Mouse (Mus musculus) macrophage (primary cell): ENCODE measurements at regions not wholly inside any gene's neighbourhood (a gene's known extent, or its start where the extent isn't known, plus 50 kb on each side); places are given as distances from the start of the nearest gene placed in this dataset.
A peak's percentile ranks its signal among the peaks of the same experiment; 100 is the strongest.

Source experiments
- H3K27ac ChIP-seq: fragments of 350-480 bp; formaldehyde crosslinking; 2 replicates; pipeline ENCODE4 v1.9.0; 2021
- H3K36me3 ChIP-seq: fragments of 350-480 bp; formaldehyde crosslinking; 2 replicates; pipeline ENCODE4 v1.9.0; 2021; ENCODE audit errors: inconsistent target
- H3K4me3 ChIP-seq: fragments of 350-480 bp; formaldehyde crosslinking; 2 replicates; pipeline ENCODE4 v1.9.0; 2021; ENCODE audit errors: inconsistent target
- H3K79me2 ChIP-seq: fragments of 350-480 bp; formaldehyde crosslinking; 2 replicates; pipeline ENCODE4 v1.9.0; 2021; ENCODE audit errors: inconsistent target
- WGBS: methylation state at CpG from one replicate; pipeline ENCODE4 v1.1.7; 2026; ENCODE audit warnings: inconsistent platforms; ENCODE audit not compliant: missing documents; 5-methylcytosine and 5-hydroxymethylcytosine counted together

- Histone ChIP-seq H3K79me2 (no peaks in the 10 kb centered on the region), H3K4me3 (no peak overlapping the region), H3K27ac (no peak overlapping the region), H3K36me3 (no peaks in the 10 kb centered on the region)
- WGBS: 97% methylated on average over 7 of the region's 7 CpGs
Measured at GRCm38 (mm10) chr7:74688116-74688702, 133.6 kb upstream of the Slco3a1 start.

GRCm38 (mm10) chr7:74687303-74688115, 132.9 kb upstream of the Slco3a1 start:
- Histone ChIP-seq H3K4me3 (no peak overlapping the region), H3K79me2 (no peaks in the 10 kb centered on the region), H3K36me3 (no peaks in the 10 kb centered on the region), H3K27ac (no peak overlapping the region)
- WGBS: 95% methylated on average over 13 of the region's 13 CpGs

- Histone ChIP-seq H3K4me3 (no peak overlapping the region), H3K36me3 (no peaks in the 10 kb centered on the region), H3K27ac (peak overlapping the region; percentile 25; the same call in 1 of the 2 replicates), H3K79me2 (no peaks in the 10 kb centered on the region)
- 0% methylated on average over 2 of the region's 2 CpGs for WGBS
Measured at GRCm38 (mm10) chr7:74683979-74684378, 129.4 kb upstream of the Slco3a1 start.

GRCm38 (mm10) chr7:74673626-74674295, 119.2 kb upstream of the Slco3a1 start:
- Histone ChIP-seq H3K4me3 (no peak overlapping the region), H3K79me2 (no peaks in the 10 kb centered on the region), H3K27ac (no peak overlapping the region), H3K36me3 (no peaks in the 10 kb centered on the region)
- WGBS: 90% methylated on average over 4 of the region's 4 CpGs

GRCm38 (mm10) chr7:74669110-74669509, 114.5 kb upstream of the Slco3a1 start:
- Histone ChIP-seq H3K79me2 (no peaks in the 10 kb centered on the region), H3K4me3 (no peak overlapping the region), H3K36me3 (no peaks in the 10 kb centered on the region), H3K27ac (no peak overlapping the region)

GRCm38 (mm10) chr7:74667106-74667505, 112.5 kb upstream of the Slco3a1 start:
- H3K36me3 ChIP-seq: no peaks in the 10 kb centered on the region
- no peak overlapping the region for H3K4me3 ChIP-seq
- WGBS: 89% methylated on average over 3 of the region's 3 CpGs
- H3K79me2 ChIP-seq: no peaks in the 10 kb centered on the region
- H3K27ac ChIP-seq: no peak overlapping the region

- no peak overlapping the region for H3K4me3 ChIP-seq
- WGBS: 90% methylated on average over 1 of the region's 1 CpGs
- no peaks in the 10 kb centered on the region for H3K36me3 ChIP-seq
- H3K79me2 ChIP-seq: no peaks in the 10 kb centered on the region
- no peak overlapping the region for H3K27ac ChIP-seq
Measured at GRCm38 (mm10) chr7:74663820-74664219, 109.2 kb upstream of the Slco3a1 start.

GRCm38 (mm10) chr7:74647310-74647709, 92.7 kb upstream of the Slco3a1 start:
- Histone ChIP-seq H3K79me2 (no peaks in the 10 kb centered on the region), H3K36me3 (no peaks in the 10 kb centered on the region), H3K27ac (no peak overlapping the region), H3K4me3 (no peak overlapping the region)
- 33% methylated on average over 2 of the region's 2 CpGs for WGBS

- H3K79me2 ChIP-seq: no peaks in the 10 kb centered on the region
- H3K4me3 ChIP-seq: no peak overlapping the region
- H3K27ac ChIP-seq: no peak overlapping the region
- WGBS: 95% methylated on average over 2 of the region's 4 CpGs
- H3K36me3 ChIP-seq: no peaks in the 10 kb centered on the region
Measured at GRCm38 (mm10) chr7:74640171-74640570, 85.6 kb upstream of the Slco3a1 start.

- H3K36me3 ChIP-seq: no peaks in the 10 kb centered on the region
- no peaks in the 10 kb centered on the region for H3K79me2 ChIP-seq
- H3K27ac ChIP-seq: no peak overlapping the region
- H3K4me3 ChIP-seq: no peak overlapping the region
- WGBS: 92% methylated on average over 8 of the region's 8 CpGs
Measured at GRCm38 (mm10) chr7:74632217-74632616, 77.6 kb upstream of the Slco3a1 start.

- Histone ChIP-seq H3K4me3 (no peak overlapping the region), H3K27ac (no peak overlapping the region), H3K36me3 (no peaks in the 10 kb centered on the region), H3K79me2 (no peaks in the 10 kb centered on the region)
- WGBS: 80% methylated on average over 6 of the region's 6 CpGs
Measured at GRCm38 (mm10) chr7:74628799-74629468, 74.4 kb upstream of the Slco3a1 start.
